Mouse (Mus musculus) CD4-positive helper T cell, adult 2 months (primary cell): Measurements from ENCODE around the gene Megf6.

ENCODE experiments used
- DNase-seq: peaks from one replicate; pipeline ENCODE4 v3.0.0-alpha.2; 2012; ENCODE audit warnings: low read depth, missing footprints, low spot score

The Megf6 gene

GRCm38 (mm10) chr4:154159961-154160537, 10.5 kb upstream of the Megf6 start:
- DNase-seq = peak; percentile 50

GRCm38 (mm10) chr4:154160538-154161390, 9.8 kb upstream of the Megf6 start, which contains the start of gene Tprgl:
Gene Tprgl (minus strand): TSS chr4:154160666.
- DNase-seq = peak; percentile 98

GRCm38 (mm10) chr4:154163296-154163695, 7.2 kb upstream of the Megf6 start:
- DNase-seq = peak; percentile 60

- DNase-seq = peak; percentile 42
Observed at GRCm38 (mm10) chr4:154167053-154167452, 3.5 kb upstream of the Megf6 start.

GRCm38 (mm10) chr4:154170021-154170420, 509 bp upstream of the Megf6 start:
- DNase-seq = no peak

GRCm38 (mm10) chr4:154171151-154171930, 811 bp downstream of the Megf6 start:
- no peak for DNase-seq

GRCm38 (mm10) chr4:154171931-154172604, 1.5 kb downstream of the Megf6 start:
- no peak for DNase-seq

- no peak for DNase-seq
Observed at GRCm38 (mm10) chr4:154177257-154177656, 6.7 kb downstream of the Megf6 start.

GRCm38 (mm10) chr4:154181001-154181400, 10.5 kb downstream of the Megf6 start:
- DNase-seq = no peak

GRCm38 (mm10) chr4:154183566-154183965, 13.0 kb downstream of the Megf6 start:
- DNase-seq = no peak

GRCm38 (mm10) chr4:154185001-154185400, 14.5 kb downstream of the Megf6 start:
- DNase-seq = no peak

- no peak for DNase-seq
Observed at GRCm38 (mm10) chr4:154186002-154186537, 15.5 kb downstream of the Megf6 start.

GRCm38 (mm10) chr4:154188948-154189347, 18.4 kb downstream of the Megf6 start:
- no peak for DNase-seq

GRCm38 (mm10) chr4:154197961-154198360, 27.4 kb downstream of the Megf6 start:
- DNase-seq = no peak

GRCm38 (mm10) chr4:154198377-154198961, 27.9 kb downstream of the Megf6 start:
- DNase-seq = no peak

GRCm38 (mm10) chr4:154201511-154201910, 31.0 kb downstream of the Megf6 start:
- no peak for DNase-seq

- DNase-seq = no peak
Observed at GRCm38 (mm10) chr4:154204532-154204931, 34.0 kb downstream of the Megf6 start.

- DNase-seq = no peak
Observed at GRCm38 (mm10) chr4:154205392-154205791, 34.9 kb downstream of the Megf6 start.

- peak; percentile 39 for DNase-seq
Observed at GRCm38 (mm10) chr4:154207261-154207660, 36.7 kb downstream of the Megf6 start.

GRCm38 (mm10) chr4:154209054-154209453, 38.5 kb downstream of the Megf6 start:
- DNase-seq = no peak

- DNase-seq = no peak
Observed at GRCm38 (mm10) chr4:154209825-154210224, 39.3 kb downstream of the Megf6 start.
